Mouse (Mus musculus): ENCODE measurements at regions not wholly inside any gene's neighbourhood (a gene's known extent, or its start where the extent isn't known, plus 50 kb on each side); places are given as distances from the start of the nearest gene placed in this dataset.
"Not testable (repeated sequence)": the region's sequence is repeated elsewhere in the genome, so short reads cannot be mapped to it uniquely, and the experiment has no call there.

DNA sequence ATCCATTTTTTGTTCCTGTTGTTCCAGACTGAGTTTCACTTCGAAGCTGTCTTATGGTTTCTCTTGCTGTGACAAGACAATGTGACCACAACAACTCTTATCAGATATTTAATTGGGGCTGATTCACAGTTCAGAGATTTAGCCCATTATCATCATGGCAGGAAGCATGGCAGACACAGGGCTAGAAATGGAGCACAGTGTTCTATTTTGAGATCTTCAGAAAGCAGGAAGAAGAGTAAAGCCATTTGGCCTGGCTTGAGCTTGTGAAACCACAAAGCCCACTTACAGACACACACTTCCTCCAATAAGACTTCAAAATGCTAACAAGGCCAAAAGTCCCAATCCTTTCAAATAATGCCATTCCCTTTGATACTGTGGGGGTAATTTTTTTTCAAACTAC lies 670.4 kb upstream of the Cdh12 start:
- DNase-seq, result no peak

DNA sequence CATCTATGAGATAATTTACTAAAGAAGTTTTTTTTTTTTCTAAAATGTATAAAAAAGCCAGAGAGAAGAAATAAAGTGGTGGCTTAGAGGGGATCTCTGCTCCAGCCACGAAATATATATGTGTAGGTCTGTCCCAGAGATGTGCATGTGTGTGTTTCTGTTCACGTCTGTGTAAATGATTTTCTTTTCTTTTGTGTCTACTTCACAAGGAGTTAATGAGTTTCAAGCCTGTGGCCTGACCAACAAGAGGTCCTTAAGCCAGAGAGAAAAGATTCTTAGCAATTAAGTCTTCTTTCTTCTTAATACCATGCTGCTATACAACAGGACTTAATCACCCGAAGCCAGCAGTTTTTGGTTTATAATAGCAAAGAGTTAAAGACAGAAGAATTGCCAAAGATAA lies 665.2 kb upstream of the Cdh12 start:
- DNase-seq, result no peak

DNA sequence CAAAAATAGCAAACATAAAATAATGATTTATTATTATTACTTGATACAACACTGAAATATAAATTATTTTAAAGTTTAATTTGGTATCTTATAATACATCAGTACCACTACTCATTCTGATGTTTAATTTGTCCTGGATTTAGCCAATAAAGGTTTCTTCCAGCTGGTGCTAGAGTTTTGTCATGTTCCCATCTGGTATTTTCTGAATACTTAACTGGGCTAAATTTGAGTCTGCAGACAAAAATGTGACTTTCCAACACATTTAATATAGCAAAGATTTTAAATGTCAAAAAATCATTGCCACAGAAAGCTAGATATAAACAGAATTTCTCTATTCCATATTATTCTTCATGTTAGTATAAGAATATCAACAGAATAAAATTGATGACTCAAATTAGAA lies 642.1 kb upstream of the Cdh12 start:
- DNase-seq, result no peak

DNA sequence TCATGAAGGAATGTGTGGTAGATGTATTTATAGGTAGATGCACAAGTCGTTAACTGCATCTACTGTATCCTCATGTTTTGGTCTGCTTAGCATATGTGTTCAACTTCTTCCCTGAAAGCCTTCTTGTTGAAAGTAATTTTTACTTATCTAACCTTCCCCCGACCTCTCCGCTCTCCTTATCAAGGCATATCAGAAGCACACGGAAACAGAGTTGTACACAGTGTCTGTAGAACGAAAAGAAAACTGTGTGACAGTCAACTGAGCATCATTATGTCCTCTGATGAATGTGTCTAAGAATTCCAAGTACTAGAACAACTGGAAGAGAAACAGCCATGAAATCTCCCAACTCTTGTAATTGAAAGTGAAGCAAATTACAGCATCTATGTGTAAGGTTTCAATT lies 635.4 kb upstream of the Cdh12 start:
- no peak for DNase-seq

DNA sequence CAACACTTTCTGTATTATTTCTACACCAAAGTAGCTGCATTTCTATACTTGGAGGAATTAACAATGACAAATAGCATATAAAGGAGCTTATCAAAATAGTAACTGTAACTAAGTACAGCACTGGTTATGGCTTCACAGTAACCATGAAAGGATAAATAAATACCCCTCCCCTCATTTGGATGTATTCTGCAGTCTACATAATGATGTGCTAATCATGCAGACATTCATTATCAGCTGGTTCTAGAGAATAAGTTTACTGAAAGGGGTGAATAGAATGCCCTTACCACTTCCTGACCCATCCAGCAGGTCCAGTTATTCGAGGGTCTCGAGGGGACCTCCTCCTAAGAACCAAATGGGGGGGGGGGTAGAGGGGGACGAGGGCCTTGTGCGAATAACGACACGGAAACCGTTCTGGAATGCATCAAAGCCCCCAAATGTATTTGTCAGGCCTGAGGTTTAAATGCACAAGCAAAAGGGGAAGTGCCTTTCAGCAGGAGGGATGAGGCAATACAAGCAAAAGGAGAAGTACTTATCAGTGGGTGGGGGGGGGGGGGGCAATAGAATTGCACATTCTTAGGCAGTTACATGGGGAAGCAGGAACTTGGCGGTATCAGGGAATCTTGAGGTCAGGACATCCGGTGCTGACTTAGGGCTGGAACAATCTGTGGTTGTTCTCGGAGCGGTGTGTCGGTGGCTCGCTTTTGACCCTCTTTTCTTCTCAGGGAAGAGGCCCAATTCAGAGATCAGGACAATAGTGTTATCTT lies 592.0 kb upstream of the Cdh12 start:
- not testable (repeated sequence) for DNase-seq

DNA sequence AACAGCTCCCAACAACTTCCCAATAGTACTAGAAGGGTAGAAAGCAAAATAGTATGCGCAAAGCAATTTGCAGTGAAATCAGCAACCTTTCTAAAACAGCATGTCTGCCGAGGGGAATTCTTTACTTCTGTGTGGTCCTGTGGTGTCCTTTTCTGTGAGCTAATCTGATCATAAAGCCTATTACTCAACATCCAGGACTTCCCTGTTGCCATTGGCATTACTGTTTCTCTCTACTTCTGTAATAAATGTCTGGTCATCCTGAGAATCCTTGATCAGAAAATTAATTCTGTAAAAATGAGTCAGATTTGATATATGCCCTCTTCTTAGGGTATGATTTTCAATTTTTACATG lies 591.4 kb upstream of the Cdh12 start:
- DNase-seq, result no peak

DNA sequence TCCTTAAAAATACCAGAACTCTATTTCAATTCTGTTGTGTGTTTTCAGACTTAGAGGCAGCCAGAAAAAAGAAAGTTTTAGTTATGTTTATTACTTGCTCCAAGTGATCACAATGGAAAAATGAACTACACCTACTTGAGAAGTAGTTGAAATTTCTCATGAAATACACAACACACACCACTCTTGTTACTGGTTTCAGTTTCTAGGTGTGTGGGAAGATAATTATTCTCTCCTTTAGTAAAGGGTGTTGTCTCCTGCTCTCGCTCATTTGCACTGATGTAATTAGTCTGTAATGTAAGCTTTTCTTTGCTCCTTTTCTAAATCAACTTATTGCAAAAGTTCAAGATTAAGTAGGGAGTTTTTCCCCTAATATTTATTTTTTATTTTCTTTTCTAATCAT lies 590.4 kb upstream of the Cdh12 start:
- no peak for DNase-seq

DNA sequence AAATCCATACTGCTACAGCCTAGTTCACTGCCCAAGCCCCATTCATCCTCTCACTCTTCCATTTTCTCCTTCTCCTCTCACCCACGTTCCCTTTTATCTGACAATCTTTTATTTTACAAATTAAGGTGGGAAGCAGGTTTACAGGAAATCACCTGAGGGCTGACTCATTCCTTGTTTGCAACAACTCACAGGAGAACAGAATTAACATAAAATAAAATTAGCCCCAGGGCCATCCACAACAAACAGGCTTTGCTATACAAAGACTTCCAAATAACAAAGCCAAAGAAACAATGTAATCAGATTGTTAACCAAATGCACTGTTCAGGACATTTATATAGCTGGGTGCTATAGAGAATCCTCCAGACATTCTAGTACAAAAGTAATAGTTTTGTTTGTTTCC lies 585.1 kb upstream of the Cdh12 start:
- no peak for DNase-seq

DNA sequence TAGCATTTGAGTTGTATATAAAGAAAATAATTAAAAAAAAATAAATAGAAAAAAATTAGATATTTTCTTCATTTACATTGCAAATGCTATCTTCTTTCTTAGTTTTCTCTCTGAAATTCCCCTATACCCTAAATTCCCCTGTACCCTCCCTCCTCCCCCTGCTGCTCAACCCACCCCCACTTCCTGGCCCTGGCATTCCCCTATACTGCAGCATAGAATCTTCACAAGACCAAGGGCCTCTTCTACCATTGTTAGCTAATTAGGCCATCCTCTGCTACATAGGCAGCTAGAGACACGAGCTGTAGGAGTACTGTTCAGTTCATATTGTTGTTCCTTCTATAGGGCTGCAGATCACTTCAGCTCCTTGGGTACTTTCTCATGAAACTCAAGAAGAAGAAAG lies 582.5 kb upstream of the Cdh12 start:
- DNase-seq, result no peak

DNA sequence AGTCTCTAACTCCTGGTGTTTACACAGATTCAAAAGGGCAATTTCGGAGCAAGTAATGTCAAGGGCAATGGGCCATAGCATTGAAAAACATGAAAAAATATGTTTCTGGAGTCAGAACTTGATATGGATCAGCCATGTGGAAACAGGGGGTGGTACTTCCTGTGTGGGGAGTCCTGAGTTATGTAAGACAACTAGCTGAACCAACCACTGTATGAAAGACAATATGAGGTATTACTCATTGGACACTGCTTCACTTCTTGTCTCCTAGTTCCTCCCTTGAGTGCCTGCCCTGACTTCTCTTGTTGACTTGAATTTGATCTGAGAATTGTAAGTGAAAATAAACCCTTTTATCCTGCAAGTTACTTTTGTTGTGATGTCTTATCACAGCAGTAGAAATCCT lies 580.0 kb upstream of the Cdh12 start:
- DNase-seq, result no peak

DNA sequence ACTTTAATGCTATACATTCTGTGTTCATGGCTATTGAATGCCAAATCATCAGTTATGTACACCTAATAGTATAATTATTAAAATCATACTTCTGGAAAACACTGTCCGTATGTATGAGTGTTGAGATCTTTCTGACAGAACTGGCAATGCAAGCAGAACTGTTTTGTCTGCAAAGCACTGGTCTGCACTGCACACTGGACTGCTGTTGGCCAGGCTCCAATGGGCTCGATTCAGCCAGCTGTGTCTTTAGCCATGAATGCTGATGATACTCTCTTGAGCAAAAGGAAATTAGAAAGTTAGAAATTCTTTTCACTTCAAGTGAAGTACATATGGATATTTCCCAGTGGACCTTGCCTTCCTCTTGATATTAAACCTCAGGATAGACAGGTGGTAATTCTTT lies 576.5 kb upstream of the Cdh12 start:
- peak in 1 of 2 experiments; percentile 2 for DNase-seq

Data from kidney, postnatal 4 days (tissue).